Mouse (Mus musculus): ENCODE measurements at regions not wholly inside any gene's neighbourhood (a gene's known extent, or its start where the extent isn't known, plus 50 kb on each side); places are given as distances from the start of the nearest gene placed in this dataset.

DNA sequence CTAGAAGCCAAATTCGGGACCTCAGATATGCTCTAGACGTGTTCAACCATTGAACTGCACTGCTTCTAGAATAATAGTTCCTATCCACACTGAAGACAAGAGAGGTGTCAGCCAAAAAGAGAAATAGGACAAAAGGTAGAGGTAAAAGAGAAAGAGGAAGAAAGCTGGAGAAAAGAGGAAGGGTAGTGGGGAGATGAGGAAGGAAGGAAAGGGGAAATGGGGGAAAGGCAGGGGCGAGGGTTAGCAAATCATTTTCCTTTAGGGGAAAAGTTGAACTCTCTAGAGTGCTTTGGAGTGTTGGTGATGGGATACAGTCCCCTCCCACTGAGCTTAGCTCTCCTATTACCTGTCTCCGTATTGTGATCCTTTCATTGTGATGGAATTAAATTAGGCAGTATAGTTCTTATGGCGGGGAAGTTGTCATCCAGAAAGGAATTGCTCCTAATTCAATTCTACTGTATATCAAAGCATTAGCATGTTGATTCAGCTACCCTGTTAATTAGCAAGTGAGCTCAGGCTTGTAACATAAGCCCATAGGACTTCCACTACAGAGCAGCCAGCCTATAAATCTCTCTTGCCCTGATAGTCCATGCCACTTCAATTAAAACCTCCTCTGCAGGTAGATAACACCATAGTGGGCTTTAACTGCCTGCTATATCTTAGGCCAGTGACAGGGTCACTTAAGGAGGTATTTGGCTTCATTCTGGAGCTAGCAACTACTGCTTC lies 379.6 kb downstream of the Mllt3 start:
- no peak for TF ChIP-seq CTCF (IDR thresholded peaks at IDR 0.05; ENCODE audit: control insufficient read depth, insufficient read depth, insufficient replicate concordance, low read depth, low read length)
- no peak for TF ChIP-seq POLR2A (IDR thresholded peaks at IDR 0.05; ENCODE audit: control insufficient read depth, low read depth, low read length)
